Mouse (Mus musculus) ovary, adult 10 weeks (tissue): ENCODE measurements around the gene Ercc1. TPM values are rescaled to one million over a fixed set of nuclear protein-coding genes. Genes with fewer than 3 reads are reported as not detected.

ENCODE experiments used
- polyA plus RNA-seq: library from polyadenylated mRNA; stranded (reverse); fragments of 350-450 nt; fragmentation: Illumina TruSeq; extraction: RNeasy Lipid Tissue Mini Kit (QIAGEN cat#74804); gene quantifications from one replicate; pipeline ENCODE4 v1.2.3, GENCODE M21; 2014

The Ercc1 gene
- not detected for polyA plus RNA-seq

GRCm38 (mm10) chr7:19344237-19344847 is at the start of gene Ercc1:
TSS of gene Ercc1 (plus strand) at chr7:19344778.

GRCm38 (mm10) chr7:19309884-19310641 is 34.5 kb upstream of the Ercc1 start, which contains the start of gene Fosb:
TSS of gene Fosb (minus strand) at chr7:19310051.

GRCm38 (mm10) chr7:19359299-19359891 is 14.8 kb downstream of the Ercc1 start, which contains the start of the genes Cd3eap and Ppp1r13l:
TSS of gene Cd3eap (minus strand) at chr7:19359483.
TSS of gene Ppp1r13l (plus strand) at chr7:19359749.

GRCm38 (mm10) chr7:19381377-19382165 is 37.0 kb downstream of the Ercc1 start, which contains the start of gene Ercc2:
TSS of gene Ercc2 (plus strand) at chr7:19382010.

GRCm38 (mm10) chr7:19403731-19404296 is 59.2 kb downstream of the Ercc1 start, which contains the start of gene Klc3:
TSS of gene Klc3 (minus strand) at chr7:19404104.

GRCm38 (mm10) chr7:19404476-19404875 is 59.9 kb downstream of the Ercc1 start, which contains the start of gene Ckm:
TSS of gene Ckm (plus strand) at chr7:19404776.

Other genes starting within 250 kb of the Ercc1 start
- gene Gm4969, start 226.4 kb upstream of the Ercc1 start, polyA plus RNA-seq = not detected
- gene Fbxo46, start 224.9 kb upstream of the Ercc1 start, polyA plus RNA-seq = 1.3 TPM
- gene Qpctl, start 195.5 kb upstream of the Ercc1 start, polyA plus RNA-seq = 9.1 TPM
- 1.4 TPM for gene Snrpd2, start 195.1 kb upstream of the Ercc1 start, polyA plus RNA-seq
- gene Gipr, start 178.7 kb upstream of the Ercc1 start, polyA plus RNA-seq = not detected
- gene Eml2, start 168.4 kb upstream of the Ercc1 start, polyA plus RNA-seq = not detected
- gene Gpr4, start 132.2 kb upstream of the Ercc1 start, polyA plus RNA-seq = 1.4 TPM
- gene Opa3, start 116.4 kb upstream of the Ercc1 start, polyA plus RNA-seq = 9.0 TPM
- 16.5 TPM for gene Vasp, start 73.0 kb upstream of the Ercc1 start, polyA plus RNA-seq
- not detected for gene Ppm1n, start 64.7 kb upstream of the Ercc1 start, polyA plus RNA-seq
- gene Rtn2, start 62.2 kb upstream of the Ercc1 start, polyA plus RNA-seq = 0.94 TPM
- 0.37 TPM for gene Fosb, start 34.7 kb upstream of the Ercc1 start, polyA plus RNA-seq
- gene Cd3eap, start 14.7 kb downstream of the Ercc1 start, polyA plus RNA-seq = 1.6 TPM
- not detected for gene Ppp1r13l, start 15.0 kb downstream of the Ercc1 start, polyA plus RNA-seq
- gene Ercc2, start 37.2 kb downstream of the Ercc1 start, polyA plus RNA-seq = not detected
- gene Klc3, start 59.3 kb downstream of the Ercc1 start, polyA plus RNA-seq = not detected
- not detected for gene Ckm, start 60.0 kb downstream of the Ercc1 start, polyA plus RNA-seq
- 1.1 TPM for gene Mark4, start 114.0 kb downstream of the Ercc1 start, polyA plus RNA-seq
- gene Exoc3l2, start 118.6 kb downstream of the Ercc1 start, polyA plus RNA-seq = 0.20 TPM
- gene Bloc1s3, start 163.6 kb downstream of the Ercc1 start, polyA plus RNA-seq = 3.2 TPM
- gene Trappc6a, start 163.6 kb downstream of the Ercc1 start, polyA plus RNA-seq = not detected
- gene Nkpd1, start 173.1 kb downstream of the Ercc1 start, polyA plus RNA-seq = not detected
- gene Ppp1r37, start 218.3 kb downstream of the Ercc1 start, polyA plus RNA-seq = 0.37 TPM
- gene Zfp296, start 232.5 kb downstream of the Ercc1 start, polyA plus RNA-seq = not detected
- gene Gemin7, start 232.8 kb downstream of the Ercc1 start, polyA plus RNA-seq = 16.3 TPM